Mouse (Mus musculus) limb, embryonic 12.5 days (tissue): Measurements from ENCODE around the gene Cwc25. TPM values are rescaled to one million over a fixed set of nuclear protein-coding genes. Genes with fewer than 3 reads are reported as not detected.

Experiments
- ATAC-seq: fragments of 200-750 bp; cut with Nextera tagmentation; 2 replicates; pipeline ENCODE4 v1.8.0; 2017; ENCODE audit warnings: low read depth, moderate TSS enrichment; ENCODE audit not compliant: insufficient number of reproducible peaks, insufficient read depth, low FRiP score, low TSS enrichment
- H3K27ac ChIP-seq: fragments of 300-500 bp; sonication (generic); 2 replicates; pipeline ENCODE4 v1.5.1; 2016; ENCODE audit warnings: mild to moderate bottlenecking, moderate library complexity
- H3K27me3 ChIP-seq: fragments of 300-500 bp; sonication (generic); 2 replicates; pipeline ENCODE4 v1.6.1; 2016; ENCODE audit warnings: mild to moderate bottlenecking, moderate library complexity
- H3K36me3 ChIP-seq: fragments of 300-500 bp; sonication (generic); 2 replicates; pipeline ENCODE4 v1.6.1; 2016; ENCODE audit warnings: mild to moderate bottlenecking, moderate library complexity
- H3K4me1 ChIP-seq: fragments of 300-500 bp; sonication (generic); replicated peaks from 2 replicates; pipeline ENCODE4 v1.6.1; 2016
- H3K4me2 ChIP-seq: fragments of 300-500 bp; sonication (generic); 2 replicates; pipeline ENCODE4 v1.6.1; 2016; ENCODE audit warnings: mild to moderate bottlenecking, moderate library complexity
- H3K4me3 ChIP-seq: fragments of 300-500 bp; sonication (generic); replicated peaks from 2 replicates; pipeline ENCODE4 v1.5.1; 2016; ENCODE audit warnings: mild to moderate bottlenecking
- H3K9ac ChIP-seq: fragments of 300-500 bp; sonication (generic); replicated peaks from 2 replicates; pipeline ENCODE4 v1.6.1; 2016; ENCODE audit warnings: mild to moderate bottlenecking, moderate library complexity
- H3K9me3 ChIP-seq: fragments of 300-500 bp; sonication (generic); 2 replicates; pipeline ENCODE4 v1.6.1; 2016; ENCODE audit warnings: mild to moderate bottlenecking, moderate library complexity
- WGBS: fragments of 180-500 bp; shearing (Covaris S2); methylation state at CpG from one replicate; pipeline ENCODE4 v1.1.7; 2016; 5-methylcytosine and 5-hydroxymethylcytosine counted together
- polyA plus RNA-seq: library from polyadenylated mRNA; unstranded; fragments of >200 nt; fragmentation: Nextera tagmentation; extraction: Ambion mirVana; gene quantifications from 2 replicates; pipeline ENCODE4 v1.2.1, GENCODE M21; 2016

Gene Cwc25
- polyA plus RNA-seq, 1 experiment from 2014 or later, result 25.6 TPM

GRCm38 (mm10) chr11:97769704-97770103, 3.3 kb upstream of the Cwc25 start:
- Histone ChIP-seq H3K4me3 (no peak overlapping the region), H3K36me3 (no peaks in the 10 kb centered on the region), H3K27me3 (no peaks in the 10 kb centered on the region), H3K27ac (no peak overlapping the region), H3K9me3 (no peaks in the 10 kb centered on the region), H3K9ac (no peak overlapping the region), H3K4me1 (peaks cover 10% of the 10 kb centered on the region), H3K4me2 (no peak overlapping the region)
- no peak for ATAC-seq
- 34% methylated on average over 2 of the region's 2 CpGs for WGBS

GRCm38 (mm10) chr11:97761638-97762037, 4.7 kb downstream of the Cwc25 start:
- no peak overlapping the region for H3K9ac ChIP-seq
- ATAC-seq, result no peak
- H3K27me3 ChIP-seq, result no peaks in the 10 kb centered on the region
- H3K27ac ChIP-seq, result no peak overlapping the region
- no peak overlapping the region for H3K4me3 ChIP-seq
- peaks cover 10% of the 10 kb centered on the region for H3K4me1 ChIP-seq
- no peak overlapping the region for H3K4me2 ChIP-seq
- no peaks in the 10 kb centered on the region for H3K9me3 ChIP-seq
- H3K36me3 ChIP-seq, result peaks cover 67% of the 10 kb centered on the region

GRCm38 (mm10) chr11:97758942-97759341, 7.4 kb downstream of the Cwc25 start:
- no peaks in the 10 kb centered on the region for H3K4me1 ChIP-seq
- no peak overlapping the region for H3K27ac ChIP-seq
- H3K27me3 ChIP-seq, result no peaks in the 10 kb centered on the region
- ATAC-seq, result no peak
- 84% methylated on average over 6 of the region's 6 CpGs for WGBS
- H3K9ac ChIP-seq, result no peak overlapping the region
- no peak overlapping the region for H3K4me2 ChIP-seq
- no peaks in the 10 kb centered on the region for H3K9me3 ChIP-seq
- H3K4me3 ChIP-seq, result no peak overlapping the region
- H3K36me3 ChIP-seq, result peaks cover 84% of the 10 kb centered on the region

GRCm38 (mm10) chr11:97758125-97758524, 8.2 kb downstream of the Cwc25 start:
- Histone ChIP-seq H3K27ac (no peak overlapping the region), H3K4me2 (no peak overlapping the region), H3K9ac (no peak overlapping the region), H3K9me3 (no peaks in the 10 kb centered on the region), H3K36me3 (peaks cover 85% of the 10 kb centered on the region), H3K4me3 (no peak overlapping the region), H3K4me1 (no peaks in the 10 kb centered on the region), H3K27me3 (no peaks in the 10 kb centered on the region)
- no peak for ATAC-seq
- 98% methylated on average over 1 of the region's 1 CpGs for WGBS

- no peaks in the 10 kb centered on the region for H3K27me3 ChIP-seq
- H3K4me3 ChIP-seq, result no peak overlapping the region
- H3K4me1 ChIP-seq, result no peaks in the 10 kb centered on the region
- no peak overlapping the region for H3K9ac ChIP-seq
- 94% methylated on average over 8 of the region's 8 CpGs for WGBS
- H3K27ac ChIP-seq, result no peak overlapping the region
- H3K36me3 ChIP-seq, result peaks cover 93% of the 10 kb centered on the region
- no peak for ATAC-seq
- no peak overlapping the region for H3K4me2 ChIP-seq
- H3K9me3 ChIP-seq, result peaks cover 3% of the 10 kb centered on the region; the same call in 1 of the 2 replicates
Observed at GRCm38 (mm10) chr11:97753277-97753676, 13.1 kb downstream of the Cwc25 start.

GRCm38 (mm10) chr11:97748496-97748895, 17.9 kb downstream of the Cwc25 start:
- H3K4me1 ChIP-seq, result peaks cover 4% of the 10 kb centered on the region
- H3K4me2 ChIP-seq, result no peak overlapping the region
- H3K27me3 ChIP-seq, result no peaks in the 10 kb centered on the region
- H3K36me3 ChIP-seq, result peaks cover 72% of the 10 kb centered on the region
- no peak overlapping the region for H3K27ac ChIP-seq
- no peak overlapping the region for H3K4me3 ChIP-seq
- peaks cover 3% of the 10 kb centered on the region; the same call in 1 of the 2 replicates for H3K9me3 ChIP-seq
- no peak overlapping the region for H3K9ac ChIP-seq
- ATAC-seq, result no peak
- WGBS, result 87% methylated on average over 5 of the region's 5 CpGs

- H3K36me3 ChIP-seq, result peaks cover 65% of the 10 kb centered on the region
- peaks cover 12% of the 10 kb centered on the region for H3K4me1 ChIP-seq
- 95% methylated on average over 8 of the region's 8 CpGs for WGBS
- H3K4me2 ChIP-seq, result no peak overlapping the region
- no peak overlapping the region for H3K27ac ChIP-seq
- no peaks in the 10 kb centered on the region for H3K27me3 ChIP-seq
- H3K9me3 ChIP-seq, result peaks cover 3% of the 10 kb centered on the region; the same call in 1 of the 2 replicates
- no peak overlapping the region for H3K9ac ChIP-seq
- ATAC-seq, result no peak
- H3K4me3 ChIP-seq, result no peak overlapping the region
Observed at GRCm38 (mm10) chr11:97747773-97748172, 18.6 kb downstream of the Cwc25 start.

- peak overlapping the region; percentile 83 for H3K4me3 ChIP-seq
- no peaks in the 10 kb centered on the region for H3K27me3 ChIP-seq
- H3K36me3 ChIP-seq, result peaks cover 46% of the 10 kb centered on the region
- 12% methylated on average over 13 of the region's 13 CpGs for WGBS
- no peaks in the 10 kb centered on the region for H3K9me3 ChIP-seq
- ATAC-seq, result no peak; the same call in 1 of the 2 replicates
- 0 out of 2 replicates have a peak overlapping the region, but pooled peaks have one; percentile 82 for H3K9ac ChIP-seq
- peak overlapping the region; percentile 85 for H3K4me2 ChIP-seq
- peak overlapping the region; percentile 94 for H3K27ac ChIP-seq
- H3K4me1 ChIP-seq, result peaks cover 18% of the 10 kb centered on the region
Observed at GRCm38 (mm10) chr11:97745331-97745721, 21.0 kb downstream of the Cwc25 start.

GRCm38 (mm10) chr11:97744718-97745330, 21.5 kb downstream of the Cwc25 start:
- peak overlapping the region; percentile 82 for H3K9ac ChIP-seq
- peak overlapping the region; percentile 83 for H3K4me3 ChIP-seq
- H3K27me3 ChIP-seq, result no peaks in the 10 kb centered on the region
- peaks cover 18% of the 10 kb centered on the region for H3K4me1 ChIP-seq
- peak overlapping the region; percentile 94 for H3K27ac ChIP-seq
- 1% methylated on average over 51 of the region's 57 CpGs for WGBS
- ATAC-seq, result peak; percentile 94
- peaks cover 41% of the 10 kb centered on the region for H3K36me3 ChIP-seq
- no peaks in the 10 kb centered on the region for H3K9me3 ChIP-seq
- H3K4me2 ChIP-seq, result peak overlapping the region; percentile 85

GRCm38 (mm10) chr11:97744063-97744717, 22.2 kb downstream of the Cwc25 start, which contains the start of gene Pip4k2b:
Pip4k2b (minus strand) TSS chr11:97744704.
- Histone ChIP-seq H3K4me3 (peak within 1 kb of the TSS; percentile 83), H3K27ac (peak within 1 kb of the TSS; percentile 94), H3K9me3 (0 out of 2 replicates have a peak, but pooled peaks cover under 1% of the 10 kb centered on the region), H3K4me1 (peaks cover 18% of the 10 kb centered on the region), H3K9ac (peak within 1 kb of the TSS; percentile 82), H3K36me3 (peaks cover 34% of the 10 kb centered on the region), H3K27me3 (no peaks in the 10 kb centered on the region), H3K4me2 (peak within 1 kb of the TSS; percentile 85)
- under 1% methylated on average over 48 of the region's 63 CpGs for WGBS
- peak; percentile 16; the same call in 1 of the 2 replicates for ATAC-seq

GRCm38 (mm10) chr11:97743423-97743822, 22.9 kb downstream of the Cwc25 start:
- Histone ChIP-seq H3K27me3 (no peaks in the 10 kb centered on the region), H3K4me3 (peak overlapping the region; percentile 83), H3K9ac (peak overlapping the region; percentile 82), H3K27ac (peak overlapping the region; percentile 94; the same call in 1 of the 2 replicates), H3K4me2 (peak overlapping the region; percentile 85), H3K9me3 (0 out of 2 replicates have a peak, but pooled peaks cover 3% of the 10 kb centered on the region), H3K36me3 (peaks cover 28% of the 10 kb centered on the region), H3K4me1 (peaks cover 18% of the 10 kb centered on the region)
- 40% methylated on average over 9 of the region's 9 CpGs for WGBS
- ATAC-seq, result no peak
